Mouse (Mus musculus): ENCODE results near the gene Gm20696.

GRCm38 (mm10) chr6:99263061-99263885 is 403.3 kb downstream of the Gm20696 start:
- TF ChIP-seq GATA1 (IDR thresholded peaks at IDR 0.05; ENCODE audit: borderline replicate concordance, low read length): no peak
- TF ChIP-seq CTCF (IDR thresholded peaks at IDR 0.05; ENCODE audit: low read depth, low read length): no peak

Data from G1E (cell line).